Mouse (Mus musculus): ENCODE results near the gene Maml1. TPM values are rescaled to one million over a fixed set of nuclear protein-coding genes. Genes with fewer than 3 reads are reported as not detected.

Maml1 gene
- polyA plus RNA-seq, 1 experiment from 2014 or later = 1.6 TPM

- H3K4me2 ChIP-seq (ENCODE audit: low read depth, low read length) = peak overlapping the region; percentile 19; the same call in 1 of the 2 replicates
- no peak for DNase-seq
- no peaks in the 10 kb centered on the region for H3K27me3 ChIP-seq (ENCODE audit: insufficient read depth, low read length)
- no peak overlapping the region for H3K9ac ChIP-seq (replicated peaks)
- peak; percentile 50; the same call in 1 of the 2 replicates for ATAC-seq
- WGBS (ENCODE audit: insufficient replicate concordance) = 40% methylated on average over 5 of the region's 5 CpGs
- TF ChIP-seq EP300 (IDR thresholded peaks at IDR 0.05; ENCODE audit: low read depth) (no peak), CTCF (IDR thresholded peaks at IDR 0.05; ENCODE audit: low read depth) (no peak)
- H3K9me3 ChIP-seq (ENCODE audit: low read length) = no peaks in the 10 kb centered on the region
- H3K4me1 ChIP-seq (ENCODE audit: insufficient read depth) = peaks cover 11% of the 10 kb centered on the region
- no peaks in the 10 kb centered on the region; the same call in 1 of the 2 replicates for H3K36me3 ChIP-seq (replicated peaks; ENCODE audit: insufficient read depth, low read length)
- peak overlapping the region; percentile 11; the same call in 1 of the 2 replicates for H3K27ac ChIP-seq (ENCODE audit: low read depth)
- H3K4me3 ChIP-seq (ENCODE audit: low read depth, low read length) = no peak overlapping the region
Observed at GRCm38 (mm10) chr11:50275568-50276151, 16.5 kb downstream of the Maml1 start.

GRCm38 (mm10) chr11:50275077-50275476 is 17.0 kb downstream of the Maml1 start:
- WGBS (ENCODE audit: insufficient replicate concordance) = 31% methylated on average over 2 of the region's 2 CpGs
- ATAC-seq (no peak), DNase-seq (no peak)
- TF ChIP-seq EP300 (IDR thresholded peaks at IDR 0.05; ENCODE audit: low read depth) (no peak), CTCF (IDR thresholded peaks at IDR 0.05; ENCODE audit: low read depth) (no peak)
- Histone ChIP-seq H3K36me3 (replicated peaks; ENCODE audit: insufficient read depth, low read length) (no peaks in the 10 kb centered on the region; the same call in 1 of the 2 replicates), H3K9me3 (ENCODE audit: low read length) (no peaks in the 10 kb centered on the region), H3K4me2 (ENCODE audit: low read depth, low read length) (0 out of 2 replicates have a peak overlapping the region, but pooled peaks have one; percentile 15), H3K9ac (replicated peaks) (no peak overlapping the region), H3K27me3 (ENCODE audit: insufficient read depth, low read length) (no peaks in the 10 kb centered on the region), H3K27ac (ENCODE audit: low read depth) (no peak overlapping the region), H3K4me3 (ENCODE audit: low read depth, low read length) (no peak overlapping the region), H3K4me1 (ENCODE audit: insufficient read depth) (peaks cover 11% of the 10 kb centered on the region)

- Histone ChIP-seq H3K4me3 (ENCODE audit: low read depth, low read length) (no peak overlapping the region), H3K27me3 (ENCODE audit: insufficient read depth, low read length) (no peaks in the 10 kb centered on the region), H3K27ac (ENCODE audit: low read depth) (no peak overlapping the region), H3K4me2 (ENCODE audit: low read depth, low read length) (no peak overlapping the region), H3K9ac (replicated peaks) (no peak overlapping the region), H3K4me1 (ENCODE audit: insufficient read depth) (peaks cover 11% of the 10 kb centered on the region), H3K36me3 (replicated peaks; ENCODE audit: insufficient read depth, low read length) (no peaks in the 10 kb centered on the region; the same call in 1 of the 2 replicates), H3K9me3 (ENCODE audit: low read length) (no peaks in the 10 kb centered on the region)
- WGBS (ENCODE audit: insufficient replicate concordance) = 76% methylated on average over 2 of the region's 2 CpGs
- ATAC-seq (no peak), DNase-seq (no peak)
- TF ChIP-seq EP300 (IDR thresholded peaks at IDR 0.05; ENCODE audit: low read depth) (no peak), CTCF (IDR thresholded peaks at IDR 0.05; ENCODE audit: low read depth) (no peak)
Observed at GRCm38 (mm10) chr11:50272819-50273218, 19.3 kb downstream of the Maml1 start.

GRCm38 (mm10) chr11:50269885-50270284 is 22.2 kb downstream of the Maml1 start:
- 82% methylated on average over 1 of the region's 1 CpGs for WGBS (ENCODE audit: insufficient replicate concordance)
- Histone ChIP-seq H3K9me3 (ENCODE audit: low read length) (no peaks in the 10 kb centered on the region), H3K4me1 (ENCODE audit: insufficient read depth) (no peaks in the 10 kb centered on the region; the same call in 1 of the 2 replicates), H3K4me2 (ENCODE audit: low read depth, low read length) (no peak overlapping the region), H3K9ac (replicated peaks) (no peak overlapping the region), H3K4me3 (ENCODE audit: low read depth, low read length) (no peak overlapping the region), H3K27ac (ENCODE audit: low read depth) (no peak overlapping the region), H3K27me3 (ENCODE audit: insufficient read depth, low read length) (no peaks in the 10 kb centered on the region), H3K36me3 (replicated peaks; ENCODE audit: insufficient read depth, low read length) (peaks cover 18% of the 10 kb centered on the region)
- ATAC-seq (no peak), DNase-seq (no peak)
- no peak for TF ChIP-seq EP300 (IDR thresholded peaks at IDR 0.05; ENCODE audit: low read depth)
- no peak for TF ChIP-seq CTCF (IDR thresholded peaks at IDR 0.05; ENCODE audit: low read depth)

GRCm38 (mm10) chr11:50269163-50269562 is 22.9 kb downstream of the Maml1 start:
- Histone ChIP-seq H3K9me3 (ENCODE audit: low read length) (no peaks in the 10 kb centered on the region), H3K27ac (ENCODE audit: low read depth) (no peak overlapping the region), H3K36me3 (replicated peaks; ENCODE audit: insufficient read depth, low read length) (peaks cover 25% of the 10 kb centered on the region), H3K4me3 (ENCODE audit: low read depth, low read length) (no peak overlapping the region), H3K4me1 (ENCODE audit: insufficient read depth) (no peaks in the 10 kb centered on the region), H3K4me2 (ENCODE audit: low read depth, low read length) (no peak overlapping the region), H3K9ac (replicated peaks) (no peak overlapping the region), H3K27me3 (ENCODE audit: insufficient read depth, low read length) (no peaks in the 10 kb centered on the region)
- ATAC-seq = no peak
- no peak for DNase-seq
- no peak for TF ChIP-seq EP300 (IDR thresholded peaks at IDR 0.05; ENCODE audit: low read depth)
- peak; percentile 71 for TF ChIP-seq CTCF (IDR thresholded peaks at IDR 0.05; ENCODE audit: low read depth)
- WGBS (ENCODE audit: insufficient replicate concordance) = 82% methylated on average over 2 of the region's 2 CpGs

GRCm38 (mm10) chr11:50266997-50267396 is 25.1 kb downstream of the Maml1 start:
- Histone ChIP-seq H3K9me3 (ENCODE audit: low read length) (no peaks in the 10 kb centered on the region), H3K27ac (ENCODE audit: low read depth) (no peak overlapping the region), H3K36me3 (replicated peaks; ENCODE audit: insufficient read depth, low read length) (peaks cover 38% of the 10 kb centered on the region), H3K27me3 (ENCODE audit: insufficient read depth, low read length) (no peaks in the 10 kb centered on the region), H3K4me2 (ENCODE audit: low read depth, low read length) (no peak overlapping the region), H3K4me3 (ENCODE audit: low read depth, low read length) (no peak overlapping the region), H3K9ac (replicated peaks) (no peak overlapping the region), H3K4me1 (ENCODE audit: insufficient read depth) (no peaks in the 10 kb centered on the region)
- DNase-seq = no peak
- WGBS (ENCODE audit: insufficient replicate concordance) = 91% methylated on average over 3 of the region's 3 CpGs
- TF ChIP-seq CTCF (IDR thresholded peaks at IDR 0.05; ENCODE audit: low read depth) (no peak), EP300 (IDR thresholded peaks at IDR 0.05; ENCODE audit: low read depth) (no peak)
- no peak for ATAC-seq

Data from liver, postnatal 0 days (tissue).